Comparison of ENCODE assay signal across 10 mouse cellular contexts in genomic region chr10:75774102-75774501, GRCm38 (mm10). TPM values are rescaled to one million over a fixed set of nuclear protein-coding genes. Genes with fewer than 3 reads are reported as not detected.
"Had no signal": no experiment of that assay in that cellular context is flagged by ENCODE, and none has a peak within 500 bp of the region (broad histone marks: within the 10 kb centered on the region; RNA-seq: fewer than 3 reads in every experiment).

No protein-coding gene starts in this region.

- H3K9ac ChIP-seq: lung, embryonic 14.5 days had no signal

- H3K27ac ChIP-seq: left cerebral cortex, adult 2 months; liver, embryonic 14.5 days had no signal

- DNase-seq: kidney, postnatal 14 days; lung, embryonic 14.5 days; lung, postnatal 10 days had no signal

- H3K36me3 ChIP-seq: limb, embryonic 10.5 days had no signal

- H3K9me3 ChIP-seq: limb, embryonic 10.5 days; midbrain, embryonic 10.5 days had no signal

RNA-seq across cellular contexts. Expression of gene Gm20441, which starts 6.7 kb away (rescaled TPM):
- polyA plus RNA-seq: inflammation-experienced regulatory T-cells, adult 6 months; limb, embryonic 10.5 days; lung, embryonic 14.5 days; midbrain, embryonic 10.5 days; neural tube, embryonic 14.5 days; thymus, postnatal 0 days had no signal

RNA-seq across cellular contexts. Expression of gene Gstt3, which starts 7.1 kb away (rescaled TPM):
- polyA plus RNA-seq: neural tube, embryonic 14.5 days had no signal
